Mouse (Mus musculus) kidney, adult 18-20 months (tissue): Measurements from ENCODE around the gene Hjurp.

Experiments
- DNase-seq: peaks from one replicate; pipeline ENCODE4 v3.0.0; 2021

Gene Hjurp

DNA sequence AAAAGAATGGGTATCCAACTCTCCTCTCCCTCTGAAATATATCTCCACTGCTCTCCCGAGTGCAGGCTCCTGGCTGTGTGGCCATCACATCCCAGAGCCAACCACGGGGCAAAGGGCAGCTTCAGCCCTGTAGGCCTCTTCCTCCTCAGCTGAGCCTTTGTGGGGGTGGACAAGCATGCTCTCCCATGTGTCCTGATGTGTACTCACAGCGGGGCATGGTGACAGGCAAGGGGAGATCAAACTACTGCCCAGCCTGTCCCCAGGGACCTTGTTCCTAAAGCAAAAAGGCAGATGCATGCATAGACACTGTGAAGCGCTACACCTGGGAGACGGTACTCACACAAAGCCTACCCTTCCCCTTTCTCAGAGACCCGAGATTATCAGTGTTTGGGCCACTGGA, 17.3 kb downstream of the Hjurp start:
- peak; percentile 62 for DNase-seq

DNA sequence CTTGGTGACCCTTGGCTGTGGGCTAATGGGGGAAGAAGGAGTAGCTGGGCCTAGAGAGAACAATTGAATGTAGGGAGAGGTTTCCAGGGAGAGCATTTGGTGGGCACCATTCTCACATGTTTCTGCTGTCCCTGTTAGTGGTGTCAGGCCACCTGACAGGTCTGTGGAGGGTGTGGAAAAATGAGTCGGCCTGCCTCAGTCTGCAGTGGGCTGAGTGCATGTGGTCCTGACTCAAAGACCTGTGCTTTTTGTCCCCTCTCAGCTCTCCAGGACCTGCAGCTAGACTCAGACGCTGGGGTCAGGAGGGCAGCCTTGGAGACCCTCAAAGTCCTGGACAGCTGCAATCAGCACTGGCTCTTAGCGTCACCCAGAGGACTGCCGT, 17.8 kb downstream of the Hjurp start:
- no peak for DNase-seq

- no peak for DNase-seq
Measured at GRCm38 (mm10) chr1:88258881-88259642, 18.4 kb downstream of the Hjurp start.

GRCm38 (mm10) chr1:88258361-88258760, 19.1 kb downstream of the Hjurp start:
- DNase-seq, result no peak

DNA sequence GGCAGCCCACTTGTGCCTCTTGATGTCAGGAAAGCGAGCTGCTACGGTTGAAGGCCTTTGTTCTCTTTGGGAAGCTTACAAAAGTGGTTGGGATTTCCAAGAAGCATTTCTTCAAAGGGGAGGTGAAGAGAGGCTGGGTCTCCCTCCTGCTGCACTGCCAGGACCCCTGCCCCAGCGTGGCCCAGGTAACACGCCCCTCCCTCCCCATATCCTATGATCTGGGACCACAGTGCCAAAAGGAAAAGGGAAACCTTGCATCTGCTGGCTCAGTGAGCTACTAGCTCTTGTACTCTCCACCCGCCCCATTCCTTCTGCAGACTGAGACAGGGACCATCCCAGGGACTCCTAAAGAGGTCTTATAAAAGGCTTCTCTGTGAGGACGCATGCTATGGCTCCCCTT, 19.8 kb downstream of the Hjurp start:
- no peak for DNase-seq

- no peak for DNase-seq
Measured at GRCm38 (mm10) chr1:88256886-88257663, 20.4 kb downstream of the Hjurp start.

DNA sequence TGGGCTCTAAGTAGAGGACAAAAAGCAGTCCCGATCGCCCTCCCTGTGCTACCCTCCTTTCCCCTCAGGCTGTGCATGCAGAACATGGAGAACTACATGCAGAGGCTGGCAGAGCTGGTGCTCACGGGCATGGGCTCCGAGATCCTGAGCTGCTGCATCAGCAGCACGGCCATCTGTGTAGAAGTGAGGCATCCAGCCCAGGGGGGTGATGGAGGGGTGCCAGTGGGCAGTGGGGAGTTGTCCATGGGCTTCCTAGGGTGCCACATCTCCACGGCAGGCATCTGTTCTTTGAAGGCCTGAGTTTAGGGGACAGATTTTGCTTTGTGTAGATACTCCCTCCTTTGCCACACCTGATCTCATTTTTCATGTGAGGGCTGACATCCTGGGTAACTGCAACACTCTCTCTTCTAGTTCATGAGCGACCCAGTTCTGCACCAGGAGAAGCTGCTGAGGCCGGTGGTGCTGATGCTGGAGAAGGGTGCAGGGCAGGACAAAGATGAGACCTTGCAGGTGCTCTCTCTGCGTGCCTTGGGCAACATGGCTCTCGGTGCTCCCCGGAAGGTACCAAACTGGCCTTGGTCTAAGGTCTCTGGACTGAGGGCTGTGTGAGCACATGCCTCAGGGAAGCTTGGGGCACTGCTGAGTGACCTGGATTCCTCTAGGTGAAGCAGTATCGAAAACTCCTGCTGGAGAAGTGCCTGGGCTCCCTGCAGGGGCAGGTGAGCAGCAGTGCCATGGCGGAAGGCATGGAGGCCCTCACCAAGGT, 21.3 kb downstream of the Hjurp start:
- no peak for DNase-seq

DNA sequence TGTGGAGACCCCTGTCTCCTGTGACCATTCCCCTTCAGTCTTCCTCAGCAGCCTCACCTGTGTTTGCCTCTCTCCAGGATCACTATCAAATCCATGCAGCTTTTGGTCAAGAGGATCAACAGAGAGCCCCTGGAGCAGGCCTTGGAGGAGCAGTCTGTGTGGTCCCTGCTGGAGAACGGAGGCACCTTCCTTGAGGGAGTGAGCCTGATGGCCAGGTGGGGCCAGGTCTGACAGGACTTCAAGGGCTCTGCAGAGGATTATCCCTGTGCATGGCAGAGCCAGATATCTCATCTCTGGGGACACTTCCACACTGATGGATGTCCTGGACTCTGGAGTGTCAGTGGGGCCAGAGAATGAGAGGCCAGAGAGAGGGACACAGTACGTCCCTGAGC, 22.0 kb downstream of the Hjurp start:
- DNase-seq, result no peak

DNA sequence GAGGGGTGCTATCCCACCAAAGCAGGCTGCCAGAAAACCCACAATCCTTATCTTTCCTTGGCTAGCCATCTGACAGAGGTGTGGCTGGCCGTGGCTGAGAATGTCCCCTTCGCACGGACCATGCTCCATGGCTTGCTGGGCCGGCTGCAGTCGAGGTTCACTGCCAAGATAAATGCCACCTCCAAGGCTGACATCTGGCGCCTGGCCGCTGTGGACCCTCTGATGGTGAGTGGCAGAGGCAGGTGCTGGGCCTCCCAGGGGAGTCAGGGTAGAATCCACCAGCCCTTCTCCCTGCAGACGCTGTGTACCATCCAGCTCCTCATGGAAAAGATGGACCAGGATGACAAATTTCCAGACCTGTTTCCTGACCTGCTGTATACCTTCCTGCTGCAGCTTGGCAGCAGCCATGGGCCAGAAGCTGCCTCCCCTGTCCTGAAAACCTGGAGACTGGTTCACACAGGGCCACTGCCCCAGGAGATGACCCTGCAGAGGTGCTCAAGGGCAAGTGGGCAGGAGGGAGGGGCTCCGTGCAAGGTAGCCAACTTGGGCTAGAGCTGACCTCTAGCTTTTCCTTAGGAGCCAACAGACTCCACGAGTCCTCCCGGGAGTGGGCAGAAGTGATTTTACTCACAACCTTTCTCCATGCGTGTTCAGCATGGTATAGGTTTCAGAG, 22.5 kb downstream of the Hjurp start:
- DNase-seq, result no peak

DNA sequence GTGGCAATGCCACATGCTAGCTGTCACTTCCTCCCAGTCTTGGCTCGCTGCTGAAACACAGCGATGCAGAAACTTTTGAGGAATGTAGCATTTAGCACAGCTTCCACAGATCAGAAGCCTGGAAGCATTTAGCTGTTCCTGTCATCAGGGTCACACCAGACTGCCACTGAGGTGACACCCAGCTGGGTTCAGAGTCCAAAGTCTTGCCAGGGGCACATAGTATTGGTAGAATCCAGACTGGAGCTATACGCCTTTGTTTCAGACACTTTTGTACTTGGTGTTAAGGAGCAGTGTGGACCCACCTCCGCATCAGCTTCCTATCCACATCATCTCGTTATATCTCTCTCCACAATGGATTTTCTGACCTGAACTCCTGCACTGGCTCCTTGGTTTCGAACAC, 23.9 kb downstream of the Hjurp start:
- DNase-seq, result no peak

DNA sequence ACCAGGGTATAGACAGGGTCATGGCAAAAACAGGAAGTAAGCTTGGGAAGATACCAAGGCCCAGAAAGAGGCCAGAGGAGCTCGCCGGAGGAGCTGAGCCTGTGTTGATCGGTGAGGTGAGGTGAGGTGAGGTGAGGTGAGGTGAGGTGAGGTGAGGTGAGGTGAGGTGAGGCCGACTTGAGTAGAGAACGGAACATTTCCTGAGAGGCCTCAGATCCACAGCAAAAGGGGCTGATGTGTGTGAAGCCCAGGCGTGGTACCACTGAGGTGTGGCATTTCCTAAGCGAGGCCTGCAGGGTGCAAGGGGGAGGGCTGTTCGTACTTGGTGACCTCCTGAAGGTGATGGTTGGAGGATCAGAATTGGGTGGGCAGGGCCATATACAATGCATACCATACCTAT, 24.3 kb downstream of the Hjurp start:
- no peak for DNase-seq

DNA sequence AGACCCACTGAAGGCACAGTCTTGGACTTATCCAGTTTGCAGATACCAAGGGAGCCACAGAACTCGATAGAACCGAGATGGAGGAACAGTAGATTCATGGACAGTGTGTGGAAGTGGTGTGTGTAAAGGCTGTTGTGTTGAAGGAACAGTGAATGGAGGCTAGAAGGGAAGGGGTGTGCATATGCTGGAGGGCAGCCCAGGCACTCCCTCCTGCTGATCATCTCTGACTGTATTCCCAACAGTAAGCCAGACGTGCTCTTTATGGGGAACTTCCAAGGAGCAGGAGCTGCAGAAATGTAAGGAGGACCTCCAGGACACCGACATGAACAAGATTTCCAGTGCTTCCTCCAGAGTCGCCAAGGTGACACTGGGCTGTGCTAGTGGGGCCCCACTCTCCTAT, 27.4 kb downstream of the Hjurp start:
- DNase-seq, result no peak

DNA sequence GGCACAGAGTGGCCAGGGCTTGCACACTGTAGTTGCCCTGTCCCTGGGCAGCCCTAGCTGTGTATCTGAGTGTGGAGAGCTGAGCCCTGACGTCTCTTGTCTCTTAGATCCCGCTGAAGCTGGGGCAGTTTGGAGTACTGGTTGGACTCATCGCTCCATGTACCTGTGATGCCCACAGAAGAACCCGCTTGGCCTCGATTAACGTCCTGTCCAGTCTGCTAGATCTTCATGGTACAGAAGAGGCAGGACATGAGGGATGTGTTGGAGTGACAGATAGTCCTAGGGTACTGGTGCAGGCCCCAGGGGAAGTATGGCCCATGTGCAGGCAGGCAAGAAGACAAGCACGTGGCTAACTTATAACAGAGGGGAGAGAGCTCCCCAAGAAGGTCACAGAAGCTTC, 27.8 kb downstream of the Hjurp start:
- DNase-seq, result no peak

DNA sequence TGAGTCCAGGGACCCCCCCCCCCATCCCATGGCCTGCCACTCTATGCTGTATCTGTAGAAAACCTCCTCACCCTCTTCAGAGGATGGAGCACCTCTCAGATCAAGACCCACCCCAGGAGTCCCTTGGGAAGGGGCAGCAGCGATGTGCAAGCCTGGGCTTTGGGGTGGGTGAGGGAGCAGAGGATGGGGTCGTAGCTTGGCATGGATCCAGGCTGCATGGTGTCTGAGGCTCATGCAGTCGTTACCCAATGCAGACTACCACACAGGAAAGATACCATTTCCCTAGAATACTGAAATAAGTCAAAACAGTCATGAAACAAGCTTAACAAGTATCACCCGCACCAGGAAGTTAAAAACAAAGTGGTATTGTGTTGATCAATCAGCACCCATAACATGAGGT, 28.8 kb downstream of the Hjurp start:
- DNase-seq, result no peak

GRCm38 (mm10) chr1:88247660-88248059, 29.8 kb downstream of the Hjurp start:
- no peak for DNase-seq

DNA sequence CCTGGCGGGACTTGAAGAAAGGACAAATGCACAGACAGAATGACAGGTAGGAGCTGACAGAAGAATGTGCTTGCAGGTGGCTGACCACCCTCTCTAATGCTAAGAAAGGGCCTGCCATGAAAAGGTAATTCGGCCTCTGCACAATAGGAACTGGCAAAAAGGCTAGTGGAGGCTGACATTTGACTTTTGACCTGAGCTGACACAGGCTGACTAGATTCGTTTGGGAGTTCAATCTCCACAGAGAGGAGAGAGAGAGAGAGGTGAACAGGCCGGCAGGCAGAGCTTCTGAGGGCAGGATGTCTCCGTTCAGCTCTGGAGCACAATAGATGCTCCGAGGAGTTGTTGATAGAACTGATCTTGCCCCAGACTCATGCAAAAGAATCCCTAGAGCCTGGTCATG, 31.0 kb downstream of the Hjurp start:
- DNase-seq, result no peak

DNA sequence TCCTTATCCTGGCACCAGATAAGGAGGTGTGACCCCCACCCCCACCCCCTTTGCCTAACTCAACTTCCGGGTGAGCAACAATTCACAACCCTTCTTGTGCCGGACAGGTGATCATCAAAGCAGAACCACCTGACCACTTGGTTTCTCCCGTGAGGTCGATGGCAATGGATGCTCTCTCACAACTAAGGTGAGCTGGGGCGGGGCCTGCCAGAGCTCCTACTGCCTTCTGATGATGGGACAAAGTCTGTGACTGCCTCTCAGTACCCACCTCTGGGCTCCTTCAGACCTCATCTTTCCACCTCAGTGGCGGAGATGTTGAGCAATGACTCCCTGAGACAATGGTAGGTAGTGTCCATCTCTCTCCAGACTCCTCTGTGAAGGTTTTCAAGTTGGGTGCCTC, 31.6 kb downstream of the Hjurp start:
- no peak for DNase-seq

- DNase-seq, result no peak
Measured at GRCm38 (mm10) chr1:88243861-88244260, 33.6 kb downstream of the Hjurp start.

DNA sequence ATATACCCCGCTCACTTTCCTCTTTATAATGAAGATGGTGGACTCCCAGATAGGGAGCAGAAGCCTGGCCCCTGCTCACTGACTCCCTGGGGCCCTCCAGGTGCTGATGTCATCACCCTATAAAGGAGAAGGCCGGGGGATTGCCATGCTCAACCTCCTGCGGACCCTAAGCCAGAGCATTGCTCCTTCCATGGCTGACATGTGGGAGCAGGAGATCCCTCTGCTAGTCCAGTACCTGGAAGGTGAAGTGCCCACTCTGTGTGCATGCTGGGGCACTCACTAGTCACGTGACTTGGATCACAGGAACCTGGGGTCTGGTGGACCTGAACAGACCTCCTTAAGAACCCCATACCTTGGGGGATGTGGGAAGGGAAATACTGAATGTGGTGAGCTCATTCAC, 36.9 kb downstream of the Hjurp start:
- no peak for DNase-seq

DNA sequence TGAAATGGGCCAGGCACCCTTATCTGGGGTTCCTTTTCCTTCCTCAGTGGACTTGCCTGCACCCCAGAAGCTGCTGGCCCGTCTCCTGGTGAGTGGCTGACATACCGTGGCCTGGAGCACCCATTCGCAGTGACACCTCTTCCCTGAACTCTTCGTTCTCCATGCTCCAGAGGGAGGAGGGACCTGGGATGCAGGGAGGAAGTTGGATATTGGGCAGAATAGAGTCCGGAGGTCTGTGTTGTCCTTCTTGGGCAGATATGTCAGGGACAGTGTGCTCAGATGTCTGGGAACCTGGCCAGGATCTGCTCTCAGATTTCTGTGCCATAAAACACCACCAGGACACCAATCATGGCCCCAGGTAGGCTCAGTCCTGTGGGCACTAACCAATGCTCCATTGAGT, 37.4 kb downstream of the Hjurp start:
- DNase-seq, result no peak

DNA sequence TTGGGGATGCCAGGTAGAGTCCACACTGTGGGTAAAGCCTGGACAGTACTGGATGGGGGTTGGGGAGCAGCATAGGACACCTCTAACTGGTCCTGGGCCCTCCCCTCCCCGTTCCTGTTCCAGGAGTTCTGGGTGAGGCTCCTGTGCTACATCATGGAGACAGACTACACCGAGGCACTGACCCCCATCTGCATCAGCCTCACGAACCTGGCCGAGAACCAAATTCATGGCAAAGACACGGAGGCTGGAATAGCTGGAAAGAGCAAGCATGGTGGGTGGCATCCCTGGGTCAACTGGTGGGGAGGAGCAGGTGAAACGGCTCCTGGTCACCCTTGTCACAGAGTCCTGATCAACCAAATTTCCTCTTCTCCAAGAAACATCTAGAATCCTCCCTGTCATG, 38.7 kb downstream of the Hjurp start:
- no peak for DNase-seq

DNA sequence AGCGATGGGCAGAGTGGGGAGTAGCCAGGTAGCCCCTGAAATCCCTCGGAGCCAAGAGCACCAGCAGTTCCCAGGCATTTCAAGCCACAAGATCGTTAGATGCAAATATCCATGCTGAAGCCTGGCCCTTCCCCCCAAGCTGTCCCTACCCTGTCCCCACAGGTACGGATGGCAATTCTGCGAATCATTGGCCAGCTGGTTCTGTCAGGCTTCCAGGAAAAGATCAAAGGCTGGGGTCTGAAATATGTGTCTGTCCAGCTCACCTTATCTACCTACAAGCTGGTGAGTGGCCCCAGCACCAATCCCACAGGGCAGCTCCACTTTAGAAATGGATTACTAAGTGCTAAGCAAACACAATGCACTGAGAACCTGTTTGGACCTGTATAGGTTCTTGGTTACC, 40.1 kb downstream of the Hjurp start:
- no peak for DNase-seq

- DNase-seq, result no peak
Measured at GRCm38 (mm10) chr1:88235894-88236415, 41.5 kb downstream of the Hjurp start.
